ENCODE assay signal across 9 mouse cellular contexts in genomic region chr9:48984320-48984844, GRCm38 (mm10). TPM values are rescaled to one million over a fixed set of nuclear protein-coding genes. Genes with fewer than 3 reads are reported as not detected.
A peak's percentile ranks its signal among the peaks of the same experiment; 100 is the strongest.
DNase-seq lines count a peak whose midpoint lies in the region; ATAC-seq and TF ChIP-seq lines count a peak whose summit lies in the region.
"Had no signal": no experiment of that assay in that cellular context is flagged by ENCODE, and none has a peak within 500 bp of the region (broad histone marks: within the 10 kb centered on the region; RNA-seq: fewer than 3 reads in every experiment).

No protein-coding gene starts in this region.

- peak overlapping the region; percentile 61 for H3K9ac ChIP-seq in lung, embryonic 14.5 days
- peak overlapping the region; percentile 69 for H3K9ac ChIP-seq in midbrain, postnatal 0 days (replicated peaks; ENCODE audit: low read length, poor library complexity, severe bottlenecking)

- ATAC-seq in lung, embryonic 14.5 days (ENCODE audit: insufficient read depth) = peak; percentile 32; the same call in 1 of the 2 replicates
- 0 out of 2 replicates have a peak, but pooled peaks have one; percentile 3 for ATAC-seq in common myeloid progenitor, adult 5-6 weeks (replicated peaks; ENCODE audit: low read depth, poor library complexity, severe bottlenecking)
- peak; percentile 27 for ATAC-seq in inflammation-experienced regulatory T-cells, adult 6 months
- ATAC-seq in midbrain, postnatal 0 days (ENCODE audit: low FRiP score) = peak; percentile 6; the same call in 1 of the 2 replicates

- peak; percentile 15 for DNase-seq in lung, embryonic 14.5 days
- DNase-seq in lung, postnatal 10 days = no peak
- no peak for DNase-seq in midbrain, postnatal 0 days (ENCODE audit: low spot score)
- no peak for DNase-seq in left cerebral cortex, adult 9 months (ENCODE audit: low spot score in 2 of 2)
- DNase-seq in kidney, postnatal 36 days = no peak
- DNase-seq in cerebellum, adult 11 months = no peak

- H3K4me1 ChIP-seq in lung, embryonic 14.5 days (ENCODE audit: insufficient read depth) = peaks cover 8% of the 10 kb centered on the region; the same call in 1 of the 2 replicates
- peaks cover 8% of the 10 kb centered on the region; the same call in 1 of the 2 replicates for H3K4me1 ChIP-seq in midbrain, postnatal 0 days (ENCODE audit: insufficient read depth, low read length)

- peak overlapping the region; percentile 72 for H3K4me3 ChIP-seq in lung, embryonic 14.5 days (ENCODE audit: low read depth, low read length)
- peak overlapping the region; percentile 73 for H3K4me3 ChIP-seq in midbrain, postnatal 0 days (ENCODE audit: low read depth, low read length)

- no peaks in the 10 kb centered on the region for H3K9me3 ChIP-seq in lung, embryonic 14.5 days (ENCODE audit: low read depth, low read length)
- no peaks in the 10 kb centered on the region for H3K9me3 ChIP-seq in midbrain, postnatal 0 days (ENCODE audit: low read length)

- WGBS in lung, embryonic 14.5 days = 23% methylated on average over 8 of the region's 8 CpGs
- 22% methylated on average over 8 of the region's 8 CpGs for WGBS in midbrain, postnatal 0 days

- TF ChIP-seq CTCF in lung, embryonic 14.5 days (IDR thresholded peaks at IDR 0.05; ENCODE audit: low read depth) = no peak
- TF ChIP-seq CTCF in midbrain, postnatal 0 days (IDR thresholded peaks at IDR 0.05) = no peak

- no peaks in the 10 kb centered on the region for H3K27me3 ChIP-seq in lung, embryonic 14.5 days (ENCODE audit: insufficient read depth, low read length)
- H3K27me3 ChIP-seq in midbrain, postnatal 0 days (ENCODE audit: insufficient read depth, low read length) = no peaks in the 10 kb centered on the region

- no peaks in the 10 kb centered on the region for H3K36me3 ChIP-seq in lung, embryonic 14.5 days (ENCODE audit: insufficient read depth)
- no peaks in the 10 kb centered on the region for H3K36me3 ChIP-seq in midbrain, postnatal 0 days (ENCODE audit: insufficient read depth, low read length)

- H3K4me2 ChIP-seq in lung, embryonic 14.5 days = peak overlapping the region; percentile 73
- peak overlapping the region; percentile 76 for H3K4me2 ChIP-seq in midbrain, postnatal 0 days (ENCODE audit: low read depth, low read length, poor library complexity, severe bottlenecking)

- H3K27ac ChIP-seq in lung, embryonic 14.5 days (ENCODE audit: low read depth) = peak overlapping the region; percentile 90
- peak overlapping the region; percentile 87 for H3K27ac ChIP-seq in midbrain, postnatal 0 days (ENCODE audit: low read depth, low read length)

RNA-seq across cellular contexts. Expression of gene Usp28, which starts 0.8 kb away (rescaled TPM):
- 33.2 and 33.5 TPM in 2 replicates for polyA plus RNA-seq in lung, embryonic 14.5 days (2014; fragmentation: Nextera tagmentation; extraction: Ambion mirVana)
- 10.3 and 17.2 TPM in 2 replicates for total RNA-seq in common myeloid progenitor, adult 5-6 weeks (2017)
- 10 to 100 TPM; 23.7 to 41.2 (median 37.0) TPM for polyA plus RNA-seq in inflammation-experienced regulatory T-cells, adult 6 months (2017; shearing (Covaris generic))
- 21.1 and 28.6 TPM in 2 replicates for total RNA-seq in midbrain, postnatal 0 days (2014; rRNA removed)
- polyA plus RNA-seq in midbrain, postnatal 0 days (2015; fragmentation: Nextera tagmentation; extraction: Ambion mirVana) = 11.7 and 16.9 TPM in 2 replicates

RNA-seq across cellular contexts. Expression of gene Htr3b, which starts 19.6 kb away (rescaled TPM):
- 0.12 TPM in 1 of 2 replicates, not detected in the other for polyA plus RNA-seq in lung, embryonic 14.5 days (2014; fragmentation: Nextera tagmentation; extraction: Ambion mirVana)
- not detected in 2 replicates for total RNA-seq in common myeloid progenitor, adult 5-6 weeks (2017)
- not detected for polyA plus RNA-seq in inflammation-experienced regulatory T-cells, adult 6 months (2017; shearing (Covaris generic))
- not detected in 2 replicates for total RNA-seq in midbrain, postnatal 0 days (2014; rRNA removed)
- 0.06 and 0.10 TPM in 2 replicates for polyA plus RNA-seq in midbrain, postnatal 0 days (2015; fragmentation: Nextera tagmentation; extraction: Ambion mirVana)
- polyA plus RNA-seq: gonadal fat pad, adult 2 months had no signal
